Mouse (Mus musculus) kidney, adult 8-10 months (tissue): ENCODE results near the gene Stoml3.

ENCODE experiments used
- DNase-seq, 2 experiments: peaks; one replicate each; pipeline ENCODE4 v3.0.0; 2022

The Stoml3 gene

GRCm38 (mm10) chr3:53488353-53488752 is at the start of gene Stoml3:
Gene Stoml3 (plus strand): TSS chr3:53488653.
- DNase-seq, result no peak

GRCm38 (mm10) chr3:53445540-53445939 is 42.9 kb upstream of the Stoml3 start:
- DNase-seq, result no peak

- DNase-seq, result no peak
Observed at GRCm38 (mm10) chr3:53446801-53447200, 41.7 kb upstream of the Stoml3 start.

GRCm38 (mm10) chr3:53448208-53448607 is 40.2 kb upstream of the Stoml3 start:
- peak in 1 of 2 experiments; percentile 62 for DNase-seq

- DNase-seq, result no peak
Observed at GRCm38 (mm10) chr3:53450666-53451065, 37.8 kb upstream of the Stoml3 start.

GRCm38 (mm10) chr3:53452351-53452750 is 36.1 kb upstream of the Stoml3 start:
- no peak for DNase-seq

GRCm38 (mm10) chr3:53453346-53453745 is 35.1 kb upstream of the Stoml3 start:
- DNase-seq, result no peak

- no peak for DNase-seq
Observed at GRCm38 (mm10) chr3:53454005-53454404, 34.4 kb upstream of the Stoml3 start.

- DNase-seq, result no peak
Observed at GRCm38 (mm10) chr3:53454561-53454960, 33.9 kb upstream of the Stoml3 start.

- no peak for DNase-seq
Observed at GRCm38 (mm10) chr3:53454984-53455383, 33.5 kb upstream of the Stoml3 start.

- no peak for DNase-seq
Observed at GRCm38 (mm10) chr3:53457750-53458149, 30.7 kb upstream of the Stoml3 start.

GRCm38 (mm10) chr3:53460106-53460505 is 28.3 kb upstream of the Stoml3 start:
- no peak for DNase-seq

- no peak for DNase-seq
Observed at GRCm38 (mm10) chr3:53462701-53463045, 25.8 kb upstream of the Stoml3 start.

GRCm38 (mm10) chr3:53463046-53463764 is 25.2 kb upstream of the Stoml3 start, which contains the start of the genes Nhlrc3 and Proser1:
Gene Nhlrc3 (minus strand): TSS chr3:53463332.
Gene Proser1 (plus strand): TSS chr3:53463666.
- DNase-seq, result peak; percentile 96

GRCm38 (mm10) chr3:53463765-53464114 is 24.7 kb upstream of the Stoml3 start:
- no peak for DNase-seq

- no peak for DNase-seq
Observed at GRCm38 (mm10) chr3:53464146-53464698, 24.2 kb upstream of the Stoml3 start.

GRCm38 (mm10) chr3:53465330-53465729 is 23.1 kb upstream of the Stoml3 start:
- DNase-seq, result no peak

- DNase-seq, result no peak
Observed at GRCm38 (mm10) chr3:53466481-53466880, 22.0 kb upstream of the Stoml3 start.

GRCm38 (mm10) chr3:53467356-53467755 is 21.1 kb upstream of the Stoml3 start:
- DNase-seq, result no peak

- DNase-seq, result peak; percentile 43
Observed at GRCm38 (mm10) chr3:53469650-53470049, 18.8 kb upstream of the Stoml3 start.

- peak in 1 of 2 experiments; percentile 42 for DNase-seq
Observed at GRCm38 (mm10) chr3:53472061-53472460, 16.4 kb upstream of the Stoml3 start.

GRCm38 (mm10) chr3:53474179-53474578 is 14.3 kb upstream of the Stoml3 start:
- no peak for DNase-seq

- peak in 1 of 2 experiments; percentile 60 for DNase-seq
Observed at GRCm38 (mm10) chr3:53475889-53476288, 12.6 kb upstream of the Stoml3 start.

GRCm38 (mm10) chr3:53477468-53477867 is 11.0 kb upstream of the Stoml3 start:
- peak; percentile 82 to 83 for DNase-seq
